Mouse (Mus musculus): ENCODE measurements around the gene Ccin.

Gene Ccin

DNA sequence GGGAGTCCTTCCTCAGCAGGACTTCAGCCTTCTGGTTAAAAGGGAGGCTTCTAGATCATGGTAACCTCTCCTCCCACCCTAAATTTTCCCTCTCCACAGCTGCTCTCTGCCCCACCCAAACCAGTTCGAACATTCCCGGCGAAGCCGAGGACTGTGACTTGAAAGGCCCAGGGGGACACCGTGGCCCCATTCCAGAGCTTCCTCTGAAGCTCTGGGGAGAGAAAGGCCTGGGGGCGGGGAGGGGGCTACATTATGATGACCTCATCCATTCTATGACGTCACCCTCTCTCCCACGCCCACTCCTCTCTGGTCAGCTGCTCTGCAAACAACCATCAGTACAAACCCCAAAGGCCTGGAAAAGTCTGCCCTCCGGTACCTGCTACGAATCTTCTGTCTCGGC is at the start of gene Ccin:
Gene Ccin (plus strand): TSS at position 303 of the 400 bp plus-strand sequence.
- no peak for DNase-seq (ENCODE audit: low read depth)

DNA sequence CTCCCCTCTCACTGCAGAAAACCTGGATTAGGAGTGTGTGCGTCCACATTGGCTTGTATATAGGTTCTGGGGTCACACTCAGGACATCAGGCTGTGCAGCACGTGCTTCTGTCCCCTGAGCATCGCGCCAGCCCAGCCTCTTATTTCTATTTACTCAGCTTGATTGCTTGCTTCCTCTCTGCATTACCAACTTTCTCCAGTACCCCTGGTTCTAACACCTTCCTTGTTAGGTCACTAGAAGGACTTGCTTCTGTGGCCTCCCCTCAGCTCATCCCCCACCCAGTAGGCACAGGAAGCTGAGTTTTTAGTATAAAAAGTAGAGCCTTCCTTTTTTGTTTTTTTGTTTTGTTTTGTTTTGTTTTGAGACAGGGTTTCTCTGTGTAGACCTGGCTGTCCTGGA is 47.1 kb upstream of the Ccin start:
- no peak for DNase-seq (ENCODE audit: low read depth)

DNA sequence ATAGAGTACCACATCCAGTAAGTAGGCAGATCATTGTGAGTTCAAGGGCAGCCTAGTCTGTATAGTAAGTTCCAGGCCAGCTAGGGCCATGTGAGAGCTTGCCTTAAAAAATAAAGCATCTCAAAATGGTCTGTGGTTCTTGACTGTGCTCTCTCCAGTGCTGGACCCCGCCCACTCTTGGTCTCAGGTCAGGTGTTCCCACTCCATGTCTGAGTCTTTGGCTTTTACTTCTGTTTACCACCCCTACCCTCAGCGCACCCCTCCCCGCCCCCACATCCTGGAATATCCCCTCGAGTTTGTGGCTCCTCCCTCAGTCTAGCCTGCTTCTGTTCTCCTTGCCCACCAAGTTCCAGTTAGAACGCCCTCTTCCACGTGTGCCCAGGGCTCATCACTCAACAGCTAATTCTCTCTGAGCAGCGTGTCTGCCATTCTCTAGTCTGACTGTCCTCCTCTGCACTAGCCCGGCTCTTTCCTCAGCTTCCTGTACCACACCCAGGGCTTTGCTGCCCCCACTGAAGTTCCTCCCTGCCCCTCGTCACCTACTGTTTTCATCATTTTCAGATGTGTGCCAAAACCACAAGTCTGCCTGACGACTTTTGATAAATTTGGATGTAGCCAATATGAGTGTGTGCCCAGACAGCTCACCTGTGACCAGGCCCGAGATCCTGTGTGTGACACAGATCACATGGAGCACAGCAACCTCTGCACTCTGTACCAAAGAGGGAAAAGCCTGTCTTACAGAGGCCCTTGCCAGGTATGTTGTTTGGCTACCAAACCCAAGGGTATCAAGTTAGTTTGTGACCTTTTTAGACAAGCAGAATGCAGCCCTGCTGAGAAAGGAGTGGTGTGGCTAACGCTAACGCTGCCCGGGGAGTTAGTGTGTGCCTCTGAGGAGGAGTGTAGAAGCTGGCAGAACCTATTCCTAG is 46.3 kb upstream of the Ccin start:
- DNase-seq (ENCODE audit: low read depth): no peak

DNA sequence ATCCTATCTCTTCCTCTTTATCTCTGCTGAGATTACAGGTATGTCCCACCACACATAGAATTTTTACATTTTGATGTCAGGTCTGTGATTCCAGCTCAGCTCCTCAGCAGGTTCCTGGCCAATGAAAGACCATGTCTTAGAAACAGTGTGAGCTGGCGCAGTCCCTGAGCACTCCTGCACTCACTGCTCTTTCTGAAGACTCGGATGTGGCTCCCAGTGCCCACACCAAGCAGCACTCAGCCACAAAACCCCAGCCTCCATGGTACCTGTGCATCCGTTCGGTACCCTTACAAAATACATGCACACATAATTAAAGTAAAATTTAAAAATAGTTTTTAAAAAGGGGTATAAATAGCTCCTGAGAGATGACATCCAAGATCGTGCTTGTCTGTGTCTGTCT is 42.0 kb upstream of the Ccin start:
- no peak for DNase-seq (ENCODE audit: low read depth)

DNA sequence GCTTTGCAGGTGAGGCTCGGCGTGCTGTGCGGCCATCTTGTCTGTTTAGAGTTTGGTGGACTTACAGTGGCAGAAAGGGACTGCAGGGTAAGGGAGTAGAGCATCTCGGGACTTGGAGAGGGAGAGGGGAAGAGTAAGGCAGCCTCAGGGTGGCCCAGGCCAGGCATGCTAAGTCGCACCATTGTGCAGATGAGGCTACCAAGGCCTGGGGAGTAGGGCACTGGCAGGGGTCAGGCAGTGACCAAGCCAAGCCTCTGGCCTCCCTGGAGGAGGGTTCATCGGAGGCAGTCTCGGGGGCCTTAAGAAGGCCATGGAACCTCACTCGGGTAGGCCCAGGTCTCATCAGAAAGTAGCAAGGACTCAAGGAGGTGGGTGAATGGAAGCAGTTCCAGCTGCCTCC is 40.9 kb upstream of the Ccin start:
- no peak for DNase-seq (ENCODE audit: low read depth)

DNA sequence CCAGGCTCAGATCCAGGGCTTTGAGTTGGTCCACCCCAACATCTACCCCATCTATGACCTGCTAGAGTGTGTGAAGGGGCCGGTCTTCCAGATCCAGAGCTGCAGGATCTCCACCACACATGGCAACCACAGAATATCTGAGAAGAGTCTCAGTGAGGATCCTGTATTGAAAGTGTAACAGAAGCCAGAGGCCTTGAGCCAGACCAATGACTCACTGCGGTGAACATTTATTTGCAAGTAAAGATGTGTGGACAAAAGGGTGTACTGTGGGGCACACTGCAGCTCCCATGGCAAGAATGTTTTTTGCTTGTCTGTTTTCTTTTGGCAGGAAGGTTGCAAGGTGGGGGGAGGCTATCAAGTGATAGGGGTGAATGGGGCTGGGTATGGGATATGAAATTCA is 35.7 kb upstream of the Ccin start:
- no peak for DNase-seq (ENCODE audit: low read depth)

DNA sequence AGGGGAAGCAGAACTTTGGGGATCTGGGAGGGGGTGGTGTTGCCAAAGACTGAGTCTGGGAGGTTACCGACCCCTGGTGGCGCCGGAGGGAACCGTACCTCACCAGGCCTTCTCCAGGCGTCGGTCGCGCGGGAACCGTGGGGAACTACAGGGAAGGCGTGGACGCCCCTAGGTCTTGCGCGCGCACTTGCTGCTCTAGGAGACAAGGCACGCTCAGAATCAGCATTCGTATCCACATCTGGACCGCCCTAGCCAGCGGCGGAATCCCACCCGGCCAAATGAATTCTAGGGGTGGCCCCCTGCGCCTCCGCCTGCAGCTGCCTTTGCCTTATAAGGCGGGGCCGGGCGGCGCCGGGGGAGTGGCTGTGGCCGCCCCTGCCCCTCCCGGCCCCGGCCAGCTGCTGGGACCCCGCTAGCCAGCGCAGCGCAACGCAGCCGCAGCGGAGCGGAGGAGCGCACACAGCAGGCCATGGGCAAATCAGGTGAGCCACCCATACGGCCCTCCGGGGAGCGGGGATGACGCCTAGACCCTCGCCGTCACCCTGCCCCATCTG is 25.9 kb upstream of the Ccin start, which contains the start of gene Glipr2:
Gene Glipr2 (plus strand): TSS at position 110 of the 554 bp plus-strand sequence.
- peak; percentile 86 for DNase-seq (ENCODE audit: low read depth)

DNA sequence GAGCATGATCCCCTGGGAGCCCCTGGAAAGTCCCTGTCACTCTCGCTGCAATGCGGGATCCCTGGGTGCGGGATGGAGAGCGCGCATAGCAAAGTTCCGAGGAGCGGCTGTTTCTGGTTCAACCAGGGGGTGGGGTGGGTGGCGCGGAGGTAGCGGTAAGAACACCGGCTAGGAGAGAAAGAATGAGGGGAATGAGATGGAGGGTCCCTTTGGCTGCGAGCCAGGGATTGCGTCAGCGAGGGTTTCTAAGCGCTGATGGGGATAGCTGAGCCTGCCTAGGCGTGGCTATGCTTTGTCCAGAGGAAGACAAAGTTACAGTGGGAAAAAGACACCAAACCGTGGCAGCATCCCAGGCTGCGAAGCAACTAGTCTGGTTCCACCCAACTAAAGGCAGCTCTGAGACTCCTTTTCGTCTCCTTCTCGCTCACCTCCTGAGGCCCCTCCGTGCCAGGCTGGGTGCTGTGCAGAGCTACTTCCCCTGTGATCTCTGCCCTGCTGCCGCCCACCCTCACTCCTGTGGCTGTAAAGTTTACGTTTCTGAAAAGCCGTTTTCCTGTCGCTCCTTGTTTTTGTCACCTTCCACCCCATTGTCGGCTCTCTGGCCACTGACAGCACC is 25.3 kb upstream of the Ccin start:
- DNase-seq (ENCODE audit: low read depth): no peak

DNA sequence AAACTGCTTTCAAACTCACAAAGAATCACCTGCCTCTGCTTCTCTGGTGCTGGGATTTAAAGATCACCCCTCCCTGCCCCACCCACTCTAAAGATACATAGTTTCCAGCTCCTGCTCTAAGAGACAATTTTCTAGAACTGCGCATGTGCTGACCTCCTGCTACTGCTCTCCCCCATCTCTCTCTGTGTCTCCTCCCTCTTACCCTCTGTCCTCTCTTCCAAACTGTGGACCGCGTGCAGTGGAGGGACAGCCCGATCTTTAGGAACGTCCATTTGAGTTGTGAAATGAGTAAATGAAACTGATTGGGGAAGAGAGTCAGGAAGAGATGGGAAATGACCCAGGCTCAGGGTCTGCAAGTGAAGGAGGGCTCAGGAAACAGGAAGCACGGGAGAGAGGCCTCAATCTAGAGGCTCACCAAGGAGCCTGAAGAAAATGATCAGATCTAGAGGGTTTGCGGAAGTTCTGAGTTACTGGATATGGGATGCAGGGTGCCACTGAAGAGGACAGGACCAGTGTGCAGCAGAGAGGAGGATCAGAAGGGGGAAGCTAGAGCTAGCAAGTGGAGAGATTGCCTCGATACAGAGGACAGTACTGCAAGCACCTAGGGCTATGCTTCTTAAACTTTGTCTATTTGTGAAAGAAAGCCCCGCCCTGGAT is 23.6 kb upstream of the Ccin start:
- peak; percentile 48 for DNase-seq (ENCODE audit: low read depth)

DNA sequence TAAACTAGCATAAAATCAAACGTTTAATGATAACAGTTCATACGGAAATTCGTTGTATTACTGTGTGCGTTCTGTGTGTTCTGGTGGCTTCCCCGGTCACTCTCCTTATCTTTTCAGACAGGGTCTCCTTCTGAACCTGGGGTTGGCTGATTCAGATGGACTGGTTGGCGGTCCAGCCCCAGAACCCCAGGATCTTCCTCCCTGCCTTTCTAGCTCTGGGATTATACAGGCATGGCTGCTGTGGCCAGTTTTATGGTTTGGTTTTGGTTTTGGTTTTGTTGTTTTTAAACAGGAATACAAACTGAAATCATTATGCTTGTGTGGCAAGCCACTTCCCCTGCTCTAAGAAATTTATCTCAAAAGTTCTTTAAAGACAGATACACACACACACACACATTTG is 23.1 kb upstream of the Ccin start:
- DNase-seq (ENCODE audit: low read depth): peak; percentile 70

DNA sequence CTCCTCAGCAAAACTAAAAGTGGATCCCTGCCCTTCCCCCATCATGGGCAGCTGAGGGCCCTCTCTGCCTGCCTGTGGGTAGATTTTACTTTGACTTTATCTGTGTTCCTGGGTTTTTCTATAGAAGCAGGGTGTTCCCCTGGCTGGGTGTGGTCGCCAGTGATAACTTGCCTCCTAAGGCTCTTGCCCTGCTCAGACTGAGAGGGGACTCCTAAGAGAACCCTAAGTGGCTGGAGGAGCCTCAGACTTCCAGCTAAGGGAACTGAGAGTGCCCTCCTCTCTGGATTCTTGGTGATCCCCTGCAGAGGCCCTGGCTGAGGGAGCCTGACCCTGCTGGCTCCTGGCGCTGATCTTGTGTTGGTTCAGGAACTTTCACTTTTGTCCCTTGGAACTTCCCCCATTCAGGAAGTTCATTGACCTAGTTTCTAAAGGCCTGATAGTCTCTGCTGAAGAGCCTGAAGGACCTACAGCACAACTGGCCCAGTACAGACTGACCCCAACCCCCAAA is 18.9 kb upstream of the Ccin start:
- peak; percentile 74 for DNase-seq (ENCODE audit: low read depth)

DNA sequence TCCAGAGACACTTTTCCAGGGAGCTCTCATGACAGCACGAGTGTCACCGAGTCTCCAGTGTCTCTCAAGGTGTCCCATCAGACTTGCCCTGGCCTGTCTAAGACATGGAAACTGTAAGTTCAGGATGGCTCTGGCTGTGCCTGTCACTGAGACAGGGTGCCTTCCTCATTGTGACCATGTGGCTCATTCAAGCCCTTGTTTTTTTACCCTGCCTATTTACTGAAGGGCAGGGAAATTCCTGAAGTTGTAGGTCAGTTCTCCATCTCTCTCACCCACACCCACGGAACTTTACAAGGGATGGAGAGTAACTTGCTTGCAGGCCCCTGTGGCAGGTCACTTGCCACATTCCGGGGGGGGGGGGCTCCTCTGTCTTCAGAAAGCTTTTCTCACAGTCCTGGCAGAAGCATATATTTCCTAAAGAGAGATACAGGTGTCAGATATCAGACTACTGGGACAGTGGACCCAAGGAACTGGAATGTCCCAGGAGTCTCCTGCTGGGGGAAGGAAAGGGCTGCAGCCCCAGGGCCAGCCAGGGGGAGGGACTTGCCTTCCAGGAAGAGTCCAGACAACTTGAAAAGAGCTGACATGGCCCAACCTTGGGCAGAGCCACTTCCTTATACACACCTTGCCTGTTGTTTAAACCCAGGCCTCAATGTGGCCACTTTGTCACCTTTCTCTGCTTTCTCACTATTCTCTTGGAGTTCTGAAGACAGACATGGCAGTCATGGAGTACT is 18.2 kb upstream of the Ccin start:
- no peak for DNase-seq (ENCODE audit: low read depth)

DNA sequence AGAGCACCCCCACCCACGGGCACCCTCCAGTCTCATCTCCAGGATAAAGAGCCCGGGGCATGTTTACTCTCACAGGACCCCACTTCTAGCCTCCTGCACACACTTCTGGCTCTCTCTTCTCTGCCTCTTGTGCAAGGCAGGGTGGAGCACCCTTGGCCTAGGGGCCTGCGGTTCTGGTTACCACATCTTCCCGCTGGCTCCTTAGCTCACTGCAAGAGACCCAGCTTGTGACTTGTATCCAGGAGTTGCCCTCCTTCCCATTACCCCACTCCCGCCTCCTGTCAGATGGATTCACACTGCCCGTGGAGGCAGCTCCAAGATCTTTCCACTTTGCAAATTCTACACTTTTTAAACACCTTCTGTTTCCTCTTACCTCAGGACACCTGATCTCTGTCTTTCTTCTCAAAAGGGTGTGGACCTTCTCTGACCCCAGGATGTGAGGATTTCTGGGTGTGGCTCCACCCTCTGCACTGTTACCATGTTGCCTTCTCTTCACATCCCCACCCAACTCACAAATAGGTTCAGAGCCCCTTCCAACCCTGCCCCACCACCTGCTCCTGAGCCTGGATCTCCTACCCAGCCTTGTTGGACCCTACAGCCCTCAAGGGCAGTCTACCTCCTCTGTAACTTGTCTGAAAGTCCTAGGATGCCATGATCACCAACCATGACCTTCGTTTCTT is 17.3 kb upstream of the Ccin start:
- no peak for DNase-seq (ENCODE audit: low read depth)

DNA sequence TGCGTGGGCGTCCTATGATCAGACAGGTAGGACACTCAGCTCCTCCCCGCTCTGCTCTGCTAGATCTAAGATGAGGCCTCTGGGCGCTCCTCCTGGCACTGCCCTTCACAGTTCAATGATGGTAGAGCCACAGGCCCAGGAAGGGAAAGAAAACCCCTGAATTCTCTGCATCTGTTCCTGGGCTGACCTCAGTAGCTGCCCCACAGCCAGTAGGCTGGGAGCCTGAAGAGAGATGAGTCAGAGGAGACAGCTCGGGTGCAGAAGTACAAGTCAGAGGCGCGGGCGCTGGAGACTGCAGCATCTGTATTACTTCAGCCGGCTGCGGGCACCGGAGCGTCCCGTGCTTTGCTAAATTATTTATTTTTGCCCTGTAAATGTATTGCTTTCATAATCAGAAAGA is 14.6 kb upstream of the Ccin start:
- no peak for DNase-seq (ENCODE audit: low read depth)

DNA sequence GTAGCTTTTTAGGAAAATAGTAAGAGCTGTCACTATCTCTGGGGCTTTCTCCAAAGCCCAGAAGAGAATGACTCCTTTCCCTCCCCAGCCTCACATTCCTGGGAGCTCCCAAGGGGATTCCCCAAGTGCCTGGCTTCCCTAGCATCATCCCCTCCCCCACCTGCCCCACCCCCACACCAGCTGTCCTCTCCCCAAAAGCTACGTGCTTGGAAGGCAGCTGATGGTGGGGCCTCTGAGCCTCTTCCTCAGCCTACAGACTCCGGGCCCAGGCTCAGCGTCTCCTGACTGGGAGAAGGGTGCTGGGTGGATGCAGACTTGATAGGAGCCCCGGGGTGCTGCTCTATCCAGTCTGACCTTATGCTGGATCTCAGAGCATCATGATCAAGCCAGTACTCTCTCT is 13.9 kb upstream of the Ccin start:
- no peak for DNase-seq (ENCODE audit: low read depth)

DNA sequence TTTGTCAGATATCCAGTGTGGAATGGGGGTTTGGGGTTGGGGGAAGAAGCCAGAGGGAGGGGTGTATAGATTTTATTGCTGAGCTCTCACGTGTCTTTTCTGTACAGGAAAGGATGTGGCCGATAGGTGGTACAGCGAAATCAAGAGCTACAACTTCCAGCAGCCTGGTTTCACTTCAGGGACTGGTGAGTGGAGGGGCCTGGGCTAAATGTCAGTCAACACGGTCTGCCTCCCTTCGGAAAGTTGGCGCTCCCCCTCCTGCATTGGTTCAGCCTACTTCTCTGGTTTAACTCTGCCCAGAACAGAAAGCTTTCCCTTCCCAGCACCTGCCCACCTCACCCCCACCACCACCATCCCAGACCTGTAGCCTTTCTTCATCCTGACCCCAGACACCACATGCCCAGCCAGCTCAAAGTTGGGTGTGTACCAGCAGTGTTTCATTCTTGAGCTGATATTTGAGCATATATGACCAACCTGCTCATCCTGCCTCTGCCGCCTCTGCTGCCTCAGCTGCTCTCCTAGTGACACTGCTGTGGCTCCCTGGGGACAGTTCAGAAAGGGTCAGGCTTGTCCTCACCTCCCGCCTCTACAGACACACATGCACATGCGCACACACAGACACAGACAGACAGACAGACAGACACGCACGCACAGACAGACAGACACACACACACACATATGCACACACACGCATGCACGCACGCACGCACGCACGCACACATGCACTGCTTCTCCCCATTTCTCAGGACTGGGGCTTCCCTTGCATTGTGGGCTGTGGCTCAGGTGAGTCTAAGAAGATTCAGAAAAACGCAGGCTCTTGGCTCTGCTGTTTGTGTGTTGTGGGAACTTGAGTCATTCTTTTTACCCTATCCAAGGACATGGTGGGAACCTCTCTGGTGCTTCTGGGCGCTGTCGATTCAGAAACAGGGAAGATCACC is 12.6 kb upstream of the Ccin start:
- DNase-seq (ENCODE audit: low read depth): no peak

DNA sequence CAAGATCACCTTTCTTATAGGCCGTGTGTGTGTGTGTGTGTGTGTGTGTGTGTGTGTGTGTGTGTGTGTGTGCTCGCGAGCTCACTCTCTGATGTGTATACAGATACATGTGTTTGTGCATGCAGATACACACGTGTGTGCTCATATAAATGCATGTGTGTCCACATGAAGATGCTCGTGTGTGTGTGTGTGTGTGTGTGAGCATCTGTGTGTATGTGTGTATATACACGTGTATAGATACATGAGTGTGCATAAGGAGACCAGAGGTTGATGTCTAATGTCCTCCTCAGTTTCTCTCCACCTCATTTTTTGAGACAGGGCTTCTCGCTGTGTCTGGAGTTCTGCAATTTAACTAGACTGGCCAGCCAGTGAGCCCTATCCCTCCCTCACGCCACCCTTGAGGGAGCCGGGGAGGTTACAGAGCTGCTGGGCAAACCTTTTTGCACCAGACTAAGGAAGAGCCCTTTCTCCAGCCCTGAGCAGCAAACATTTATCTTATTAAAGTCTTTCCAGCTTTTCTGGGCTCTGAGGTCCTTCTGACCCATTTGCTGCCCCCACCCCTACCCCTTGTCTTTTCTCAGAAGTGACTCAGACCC is 11.6 kb upstream of the Ccin start:
- DNase-seq (ENCODE audit: low read depth): no peak

DNA sequence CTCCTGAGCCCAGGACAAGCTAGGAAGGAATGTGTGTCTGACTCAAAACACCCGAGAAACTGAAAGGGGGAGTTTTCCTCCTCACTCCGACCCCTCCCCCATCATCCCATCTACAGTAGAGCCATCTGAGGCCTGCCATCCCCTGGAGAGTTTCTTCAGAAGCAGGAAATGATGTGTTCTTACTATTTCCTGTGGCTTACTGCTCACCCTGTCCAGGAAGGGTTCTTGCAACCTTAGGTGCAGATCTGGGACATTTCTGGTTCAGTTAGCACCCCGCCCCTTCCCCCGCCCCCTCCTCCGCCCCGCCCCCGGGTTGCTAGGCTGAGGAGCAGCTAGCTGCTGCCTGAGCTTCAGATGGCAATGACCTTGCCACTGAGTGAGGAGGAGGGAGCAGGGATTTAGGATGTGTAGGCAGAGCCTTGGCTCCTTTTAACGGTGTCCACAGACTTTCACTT is 11.1 kb upstream of the Ccin start:
- DNase-seq (ENCODE audit: low read depth): no peak

DNA sequence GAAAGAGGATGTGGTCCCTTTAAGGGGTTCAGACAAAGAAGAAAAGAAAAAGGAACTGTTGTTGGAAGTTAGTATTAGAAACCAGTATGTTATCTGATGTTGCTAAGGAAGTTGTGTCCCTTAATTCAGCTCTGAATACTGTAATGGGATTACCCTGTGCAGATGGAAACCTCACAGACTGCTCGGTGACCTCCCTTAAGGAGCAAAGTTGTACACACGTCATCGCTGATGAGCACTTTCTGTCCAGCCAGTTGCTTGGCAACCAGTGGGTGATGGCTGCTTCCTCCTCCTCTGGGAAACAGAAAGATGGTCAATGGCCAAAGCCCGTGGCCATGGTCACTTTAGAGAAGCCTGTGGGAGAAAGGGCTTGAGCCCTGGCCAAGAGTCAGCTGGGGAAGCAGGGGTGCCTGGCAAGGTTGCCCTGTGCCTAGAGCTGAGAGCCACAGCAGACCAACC is 9.7 kb upstream of the Ccin start:
- no peak for DNase-seq (ENCODE audit: low read depth)

All from c-Kit-positive CD71-positive TER-119-negative erythroid progenitor cells, embryonic 14.5 days (primary cell).